Mouse (Mus musculus): ENCODE results near the gene Khdc3.
"Not testable (repeated sequence)": the region's sequence is repeated elsewhere in the genome, so short reads cannot be mapped to it uniquely, and the experiment has no call there.

Gene Khdc3

DNA sequence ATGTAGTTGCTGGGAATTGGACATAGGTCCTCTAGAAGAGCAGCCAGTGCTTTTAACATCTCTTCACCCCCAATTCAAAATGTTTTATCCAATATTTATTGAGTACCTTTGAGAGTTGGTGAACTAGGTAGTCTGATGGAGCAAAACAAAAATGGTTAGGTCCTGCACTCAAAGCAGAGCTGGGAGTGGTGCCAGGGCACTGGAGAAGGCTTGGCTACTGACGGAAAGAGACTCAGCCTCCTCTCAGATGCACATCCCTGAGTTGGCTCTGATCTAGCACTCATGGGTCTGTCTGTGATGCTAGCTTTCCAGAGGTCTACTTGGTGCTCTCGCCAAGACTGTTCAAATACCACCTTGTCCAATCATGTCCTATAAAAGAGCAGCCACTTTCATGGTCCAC lies 3.7 kb upstream of the Khdc3 start:
- no peak for DNase-seq (ENCODE audit: low read depth, low spot score)

DNA sequence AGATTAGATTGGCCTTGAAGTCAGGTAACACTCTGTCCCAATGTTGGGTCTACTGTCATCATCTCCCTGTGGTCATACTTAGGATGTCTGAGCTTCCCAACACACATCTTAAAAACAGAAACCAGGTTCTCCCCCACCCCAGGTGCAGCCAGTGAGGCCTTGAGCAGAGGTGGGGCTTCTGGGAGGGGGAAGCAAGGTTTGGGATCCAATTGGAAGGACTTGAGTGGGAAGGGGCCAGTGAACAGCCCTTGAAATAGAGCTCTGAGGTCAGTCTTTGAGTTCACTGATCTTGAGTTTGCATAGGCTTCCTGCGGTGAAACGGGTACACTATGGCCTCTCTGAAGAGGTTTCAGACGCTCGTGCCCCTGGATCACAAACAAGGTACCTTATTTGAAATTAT lies 545 bp downstream of the Khdc3 start, which contains the start of gene Gm20509:
Gene Gm20509, plus strand, starts transcription at position 290 of the 400 bp plus-strand sequence.
- no peak for DNase-seq (ENCODE audit: low read depth, low spot score)

DNA sequence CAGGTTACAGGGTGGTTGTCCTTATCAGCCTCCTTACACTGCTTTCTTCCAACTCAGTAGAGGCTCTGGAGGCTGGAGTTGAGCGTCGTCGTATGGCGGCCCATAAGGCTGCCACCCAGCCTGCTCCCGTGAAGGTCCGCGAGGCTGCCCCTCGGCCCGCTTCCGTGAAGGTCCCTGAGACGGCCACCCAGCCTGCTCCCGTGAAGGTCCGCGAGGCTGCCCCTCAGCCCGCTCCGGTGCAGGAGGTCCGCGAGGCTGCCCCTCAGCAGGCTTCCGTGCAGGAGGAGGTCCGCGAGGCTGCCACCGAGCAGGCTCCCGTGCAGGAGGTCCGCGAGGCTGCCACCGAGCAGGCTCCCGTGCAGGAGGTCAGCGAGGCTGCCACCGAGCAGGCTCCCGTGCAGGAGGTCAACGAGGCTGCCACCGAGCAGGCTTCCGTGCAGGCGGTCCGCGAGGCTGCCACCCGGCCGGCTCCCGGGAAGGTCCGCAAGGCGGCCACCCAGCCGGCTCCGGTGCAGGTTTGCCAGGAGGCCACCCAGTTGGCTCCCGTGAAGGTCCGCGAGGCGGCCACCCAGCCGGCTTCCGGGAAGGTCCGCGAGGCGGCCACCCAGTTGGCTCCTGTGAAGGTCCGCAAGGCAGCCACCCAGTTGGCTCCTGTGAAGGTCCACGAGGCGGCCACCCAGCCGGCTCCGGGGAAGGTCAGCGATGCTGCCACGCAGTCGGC lies 1.7 kb downstream of the Khdc3 start:
- DNase-seq (ENCODE audit: low read depth, low spot score) = peak; percentile 28

DNA sequence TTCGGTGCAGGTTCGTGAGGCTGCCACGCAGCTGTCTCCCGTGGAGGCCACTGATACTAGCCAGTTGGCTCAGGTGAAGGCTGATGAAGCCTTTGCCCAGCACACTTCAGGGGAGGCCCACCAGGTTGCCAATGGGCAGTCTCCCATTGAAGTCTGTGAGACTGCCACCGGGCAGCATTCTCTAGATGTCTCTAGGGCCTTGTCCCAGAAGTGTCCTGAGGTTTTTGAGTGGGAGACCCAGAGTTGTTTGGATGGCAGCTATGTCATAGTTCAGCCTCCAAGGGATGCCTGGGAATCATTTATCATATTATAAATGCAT lies 2.2 kb downstream of the Khdc3 start:
- DNase-seq (ENCODE audit: low read depth, low spot score) = no peak

DNA sequence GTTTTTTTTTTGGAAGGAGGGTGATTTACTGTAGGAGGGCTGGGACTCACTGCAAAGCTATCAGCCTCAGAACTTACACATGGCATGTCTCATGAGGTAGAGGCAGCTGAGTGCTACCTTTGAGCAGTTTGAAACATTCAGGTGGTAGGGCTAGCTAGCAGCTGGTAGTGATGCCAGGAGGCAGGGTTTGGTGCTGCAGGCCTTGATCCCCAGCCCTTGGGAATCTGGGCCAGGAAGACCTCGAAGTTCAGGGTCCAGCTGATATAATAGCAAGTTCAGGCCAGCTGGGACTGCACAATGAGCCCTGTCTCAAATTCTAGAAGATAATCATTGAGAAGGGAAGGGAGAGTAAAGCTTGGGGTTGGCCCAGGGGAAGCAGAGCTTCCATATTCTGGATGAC lies 3.5 kb downstream of the Khdc3 start:
- no peak for DNase-seq (ENCODE audit: low read depth, low spot score)

DNA sequence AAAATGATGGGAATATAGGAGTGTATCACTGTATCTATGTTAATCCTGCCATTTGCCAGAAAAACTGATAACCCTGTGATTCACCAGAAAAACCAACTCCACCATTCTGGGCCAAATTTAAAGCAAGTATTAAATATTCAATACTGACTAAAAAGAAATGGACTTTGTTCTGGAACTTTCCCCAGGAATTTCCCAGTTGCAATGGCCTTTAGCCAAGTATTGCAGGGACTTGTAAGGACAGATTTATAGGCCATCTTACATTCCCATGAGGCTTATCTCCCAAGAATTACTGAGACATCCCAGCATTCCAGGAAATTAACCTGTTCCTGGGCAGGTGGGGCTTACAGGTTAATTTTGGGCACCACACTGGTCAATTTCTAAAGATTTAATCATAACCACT lies 4.1 kb downstream of the Khdc3 start:
- no peak for DNase-seq (ENCODE audit: low read depth, low spot score)

DNA sequence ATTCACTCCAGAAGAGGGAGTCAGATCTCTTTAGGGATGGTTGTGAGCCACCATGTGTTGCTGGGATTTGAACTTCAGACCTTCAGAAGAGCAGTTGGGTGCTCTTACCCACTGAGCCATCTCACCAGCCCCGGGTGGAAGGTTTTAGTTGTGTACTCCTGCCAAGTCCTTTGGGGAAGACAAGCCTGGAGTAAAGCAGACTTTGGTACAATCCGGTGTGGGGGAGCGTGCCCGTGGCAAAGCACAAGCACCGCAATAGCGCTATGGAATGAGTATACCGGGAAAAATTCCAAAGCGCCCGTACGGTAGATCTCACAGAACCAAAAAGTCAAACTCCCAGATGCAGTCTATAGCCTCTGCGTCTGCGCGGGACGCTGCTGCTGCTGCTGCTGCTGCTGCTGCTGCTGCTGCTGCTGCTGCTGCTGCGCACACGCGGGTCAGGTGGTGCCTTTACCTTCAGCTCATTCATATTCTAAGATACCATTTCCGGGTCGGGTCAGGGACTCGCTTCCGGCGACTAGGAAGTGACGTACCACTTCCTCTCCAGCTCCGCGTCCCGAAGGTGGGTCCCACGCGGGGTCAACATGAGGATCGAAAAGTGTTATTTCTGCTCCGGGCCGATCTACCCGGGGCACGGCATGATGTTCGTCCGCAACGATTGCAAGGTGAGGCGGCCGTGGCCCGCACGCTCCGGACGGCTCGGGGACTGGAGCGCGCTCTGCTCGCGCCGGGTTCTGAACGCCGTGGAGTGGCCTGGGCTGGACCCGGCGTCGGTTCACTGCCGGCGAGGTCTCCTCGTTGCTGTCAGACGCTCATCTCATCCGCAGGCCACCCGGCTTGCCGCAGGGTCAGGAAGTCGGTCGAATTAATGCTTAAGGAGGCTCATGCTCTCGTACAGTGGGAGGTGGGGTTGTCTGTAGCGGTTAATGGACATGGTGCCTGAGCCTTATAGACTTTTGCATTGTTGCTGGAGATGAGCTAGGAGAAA lies 11.6 kb downstream of the Khdc3 start, which contains the start of gene Rsl24d1:
Gene Rsl24d1, plus strand, starts transcription at position 508 of the 988 bp plus-strand sequence.
- DNase-seq (ENCODE audit: low read depth, low spot score) = peak; percentile 98

DNA sequence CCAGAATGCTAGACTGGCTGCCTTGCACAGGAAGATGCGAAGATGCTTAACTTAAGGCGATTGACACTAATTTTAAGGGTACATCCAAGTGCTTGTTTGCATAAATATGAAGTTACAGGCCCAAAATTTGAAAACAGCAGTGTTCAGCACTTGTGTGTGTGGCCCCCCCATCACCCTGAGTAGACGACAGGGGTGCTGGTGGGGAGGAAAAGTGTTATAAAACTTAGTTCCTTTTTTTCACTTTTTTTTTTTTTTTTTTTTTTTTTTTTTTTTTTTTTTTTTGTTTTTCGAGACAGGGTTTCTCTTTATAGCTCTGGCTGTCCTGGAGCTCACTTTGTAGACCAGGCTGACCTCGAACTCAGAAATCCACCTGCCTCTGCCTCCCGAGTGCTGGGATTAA lies 15.1 kb downstream of the Khdc3 start:
- not testable (repeated sequence) for DNase-seq (ENCODE audit: low read depth, low spot score)

DNA sequence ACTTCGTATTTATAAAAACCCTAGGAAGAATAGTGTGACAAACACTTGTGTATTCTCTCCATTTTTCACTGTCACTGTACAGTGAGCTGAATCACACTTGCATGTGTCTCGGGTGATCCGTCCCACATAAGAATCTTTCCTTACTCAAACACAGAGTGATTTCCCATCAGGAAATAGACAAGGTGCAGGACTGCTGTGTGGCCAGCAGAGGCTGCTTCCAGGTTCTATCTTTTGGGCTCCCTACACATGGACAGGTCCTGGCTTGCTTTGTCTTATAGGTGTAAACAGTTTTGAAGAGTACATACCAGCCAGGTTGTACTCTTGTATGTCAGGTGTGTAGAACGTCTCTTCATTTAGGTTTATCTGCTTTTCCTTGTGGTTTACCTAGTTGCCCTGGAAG lies 16.4 kb downstream of the Khdc3 start:
- DNase-seq (ENCODE audit: low read depth, low spot score) = no peak

DNA sequence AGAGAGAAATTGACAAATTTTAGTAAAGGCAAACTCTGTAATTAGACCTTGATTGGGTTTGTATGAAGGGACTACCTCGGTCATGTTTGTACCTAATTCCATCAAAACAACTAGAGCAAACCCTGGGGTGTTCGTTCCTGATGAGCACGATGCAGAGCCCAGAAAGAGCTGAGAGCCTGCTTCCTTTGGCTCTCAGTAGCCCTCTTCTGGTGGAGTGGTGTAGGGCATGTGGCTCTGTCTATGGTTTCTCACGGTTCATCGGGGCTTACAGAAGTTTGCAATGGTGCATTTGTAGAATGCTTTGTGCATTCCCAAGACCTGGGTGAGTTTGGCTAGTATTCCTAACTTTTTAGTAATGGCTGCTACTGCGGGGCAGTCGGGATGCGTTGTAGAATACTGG lies 20.1 kb downstream of the Khdc3 start:
- DNase-seq (ENCODE audit: low read depth, low spot score) = peak; percentile 61

DNA sequence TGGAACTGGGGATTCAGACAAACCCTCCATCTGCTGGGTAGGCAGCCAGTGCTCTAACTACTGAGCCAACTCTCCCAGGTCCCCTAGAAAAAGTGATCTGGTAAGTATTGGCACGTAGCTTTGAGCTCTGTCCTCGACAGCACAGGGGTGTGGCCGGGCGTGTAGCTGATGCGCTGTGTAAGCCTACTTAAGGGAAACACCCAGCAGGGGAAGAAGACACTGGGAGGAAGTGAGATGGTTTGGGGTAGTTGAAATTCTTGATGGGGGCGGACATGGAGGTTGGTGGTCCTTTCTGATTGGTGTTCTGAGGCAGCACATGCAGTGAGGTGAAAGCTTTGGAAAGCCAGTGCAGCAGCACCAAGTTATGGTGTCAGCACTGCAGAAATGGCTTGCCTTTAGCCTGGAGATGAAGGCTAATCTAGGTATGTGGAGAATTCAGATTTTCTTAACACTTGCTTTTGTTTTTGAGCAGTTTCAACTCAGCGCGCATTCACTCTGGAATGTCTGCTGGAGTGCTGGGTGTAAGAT lies 23.5 kb downstream of the Khdc3 start:
- DNase-seq (ENCODE audit: low read depth, low spot score) = no peak

DNA sequence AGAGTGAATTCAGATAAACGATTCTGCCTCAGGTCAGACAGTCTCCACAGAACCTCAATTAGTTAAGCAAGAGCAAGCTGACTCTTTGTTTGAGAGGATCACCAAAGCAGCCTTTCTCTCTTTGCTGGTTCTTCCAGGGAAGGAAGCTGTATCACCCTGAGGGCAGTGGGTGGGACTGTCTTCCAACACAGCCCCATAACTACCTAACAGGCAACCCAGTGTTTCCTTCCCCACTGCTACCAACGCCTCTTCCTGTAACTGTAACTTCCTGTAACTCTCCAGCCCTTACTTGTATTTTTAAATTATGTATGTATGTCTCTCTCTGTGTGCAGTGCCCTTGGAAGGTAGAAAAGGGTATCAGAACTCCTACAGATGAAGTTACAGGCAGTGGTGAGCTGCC lies 25.8 kb downstream of the Khdc3 start:
- no peak for DNase-seq (ENCODE audit: low read depth, low spot score)

DNA sequence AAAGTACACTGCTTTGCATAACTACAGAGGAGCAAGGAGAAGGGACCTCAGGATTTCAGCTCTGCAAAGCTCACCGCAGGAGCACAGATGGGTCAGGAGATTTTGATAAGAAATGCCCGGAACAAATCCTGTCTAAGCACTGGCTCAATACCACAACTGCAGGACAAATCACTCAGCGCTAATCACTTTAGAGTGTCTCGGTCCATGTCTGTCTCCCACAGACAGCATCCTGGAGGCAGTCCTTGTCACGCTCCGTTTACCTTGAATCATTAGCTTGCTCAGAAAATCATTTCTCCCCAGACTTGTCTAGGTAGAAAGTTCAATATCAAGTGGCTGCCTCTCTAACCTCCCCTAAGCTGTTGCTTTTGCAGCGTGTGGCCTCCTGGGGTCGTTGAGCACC lies 28.2 kb downstream of the Khdc3 start:
- no peak for DNase-seq (ENCODE audit: low read depth, low spot score)

DNA sequence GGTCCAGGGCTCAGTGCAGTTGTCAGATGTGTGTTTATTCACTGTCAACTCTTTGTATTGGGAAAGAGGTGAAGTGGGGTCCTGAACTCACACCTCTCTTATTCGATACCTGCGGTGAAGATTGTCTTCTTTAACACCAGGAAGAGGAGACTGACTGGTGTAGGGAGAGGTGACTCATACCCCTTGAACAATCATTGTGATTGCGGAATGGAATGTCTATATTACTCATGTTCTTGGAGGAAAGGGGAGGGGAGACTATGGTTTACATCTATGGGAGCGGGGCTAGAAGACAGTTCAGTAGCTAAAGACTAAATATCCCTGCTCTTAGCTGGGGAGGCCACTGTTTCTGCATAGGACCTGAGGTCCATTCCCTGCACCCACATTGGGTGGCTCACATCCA lies 28.9 kb downstream of the Khdc3 start:
- no peak for DNase-seq (ENCODE audit: low read depth, low spot score)

DNA sequence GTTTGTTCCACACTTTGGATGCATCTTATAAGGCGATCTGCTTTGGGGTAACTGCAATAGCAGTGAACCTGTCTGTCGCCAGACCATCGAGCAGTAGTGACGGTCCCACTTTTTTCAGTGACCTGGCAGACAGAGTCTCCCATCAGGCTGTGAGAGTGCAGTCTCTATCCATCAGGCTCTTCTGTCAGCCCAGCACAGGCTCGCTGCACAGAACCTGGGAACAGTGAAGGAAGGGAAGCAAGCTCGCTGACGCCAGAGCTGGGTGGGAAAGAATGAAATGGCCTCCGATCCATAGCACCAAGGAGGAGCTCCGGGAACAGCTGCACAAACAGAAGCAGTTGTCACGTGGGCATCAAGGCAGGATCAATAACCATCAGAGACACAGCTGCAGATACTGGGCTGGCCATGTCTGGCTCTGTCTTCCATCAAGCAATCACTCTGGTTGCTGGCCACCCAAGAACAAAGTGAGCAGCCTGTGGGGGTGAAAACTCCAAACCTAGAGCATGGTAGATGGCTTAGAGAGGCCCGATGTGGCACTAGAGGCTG lies 35.8 kb downstream of the Khdc3 start:
- no peak for DNase-seq (ENCODE audit: low read depth, low spot score)

All from brain, adult 2 months (tissue).